Mouse (Mus musculus) brain, embryonic 14.5 days (tissue): Measurements from ENCODE around the gene Nucks1.

Experiments used
- CTCF ChIP-seq: fragments of 200-500 bp; IDR thresholded peaks from 2 replicates; pipeline ENCODE4 v1.5.1; 2012; ENCODE audit warnings: inconsistent platforms, mild to moderate bottlenecking, moderate library complexity, borderline replicate concordance; ENCODE audit not compliant: insufficient read depth, insufficient read length; ENCODE audit errors: extremely low read depth
- POLR2A ChIP-seq: fragments of 200-500 bp; IDR thresholded peaks from 2 replicates; pipeline ENCODE4 v1.6.1; 2012; ENCODE audit warnings: mild to moderate bottlenecking, inconsistent platforms, borderline replicate concordance; ENCODE audit not compliant: poor library complexity, insufficient read depth, insufficient read length, severe bottlenecking; ENCODE audit errors: extremely low read depth

DNA sequence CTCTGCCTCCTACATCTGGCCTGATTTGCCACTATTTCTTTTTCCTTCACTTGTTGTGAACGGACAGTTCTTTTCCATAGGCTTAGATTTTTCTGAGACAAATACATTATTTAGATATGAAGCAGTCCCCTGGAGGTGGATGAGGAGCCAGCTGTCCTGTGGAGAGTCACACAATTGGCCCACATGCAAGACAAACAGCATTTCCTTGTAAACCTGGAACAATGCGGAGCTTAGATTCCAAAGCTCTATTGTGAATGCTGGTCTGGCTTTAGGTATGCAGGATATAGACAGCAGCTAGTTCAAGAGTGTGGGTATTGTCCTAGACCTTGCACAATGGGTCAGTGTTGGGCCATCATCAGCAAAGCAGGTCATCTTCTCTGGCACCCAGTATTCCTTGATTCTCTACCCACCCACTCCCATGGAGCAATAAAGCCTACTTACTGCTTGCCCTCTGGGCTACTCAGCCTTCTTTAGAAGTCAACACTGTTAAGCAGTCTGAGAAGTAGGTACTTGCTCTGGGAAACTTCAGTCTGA, 30.4 kb downstream of the Nucks1 start:
- no peak for TF ChIP-seq CTCF
- TF ChIP-seq POLR2A: no peak
